Mouse (Mus musculus) bone marrow macrophage, adult 2 months (primary cell): ENCODE measurements around the gene Wdr53.
"Not testable (repeated sequence)": the region's sequence is repeated elsewhere in the genome, so short reads cannot be mapped to it uniquely, and the experiment has no call there.

Experiments
- CTCF ChIP-seq: IDR thresholded peaks from 2 replicates; pipeline ENCODE4 v1.5.1; 2012; ENCODE audit warnings: low read depth, mild to moderate bottlenecking, low read length, moderate library complexity
- POLR2A ChIP-seq: IDR thresholded peaks from 2 replicates; pipeline ENCODE4 v1.6.1; 2012; ENCODE audit warnings: mild to moderate bottlenecking, low read depth, low read length, borderline replicate concordance

GRCm38 (mm10) chr16:32264225-32264624 lies 17.2 kb downstream of the Wdr53 start:
- not testable (repeated sequence) for TF ChIP-seq CTCF, POLR2A
